Comparison of ENCODE assay signal across 8 mouse cellular contexts in genomic region chr6:53287562-53288381, GRCm38 (mm10). TPM values are rescaled to one million over a fixed set of nuclear protein-coding genes. Genes with fewer than 3 reads are reported as not detected.
DNase-seq lines count a peak whose midpoint lies in the region; ATAC-seq lines count a peak whose summit lies in the region.

No protein-coding gene starts in this region.

- peak; percentile 47 for ATAC-seq in frontal cortex, adult (ENCODE audit: low TSS enrichment)
- peak; percentile 61 for ATAC-seq in limb, embryonic 11.5 days (ENCODE audit: insufficient number of reproducible peaks, low FRiP score, low TSS enrichment, low read depth)
- ATAC-seq in midbrain, embryonic 12.5 days (ENCODE audit: low FRiP score, low read depth), result peak; percentile 60
- ATAC-seq in stomach, embryonic 16.5 days (ENCODE audit: insufficient read depth, low FRiP score), result peak; percentile 61

- peak overlapping the region; percentile 73 for H3K9ac ChIP-seq in limb, embryonic 11.5 days (ENCODE audit: low read length)
- H3K9ac ChIP-seq in midbrain, embryonic 12.5 days (replicated peaks), result peak overlapping the region; percentile 55
- peak overlapping the region; percentile 74 for H3K9ac ChIP-seq in stomach, embryonic 16.5 days (ENCODE audit: low read length)

- under 1% methylated on average over 63 of the region's 63 CpGs for WGBS in forebrain, embryonic 10.5 days
- WGBS in limb, embryonic 11.5 days, result under 1% methylated on average over 63 of the region's 63 CpGs
- under 1% methylated on average over 63 of the region's 63 CpGs for WGBS in midbrain, embryonic 12.5 days
- whole genome bisulfite sequencing in stomach, embryonic 16.5 days, result under 1% methylated on average over 63 of the region's 63 CpGs

- peaks cover 64% of the 10 kb centered on the region for H3K4me1 ChIP-seq in forebrain, embryonic 10.5 days
- peaks cover 9% of the 10 kb centered on the region for H3K4me1 ChIP-seq in limb, embryonic 11.5 days (ENCODE audit: control insufficient read depth, insufficient read depth, low read length)
- peaks cover 31% of the 10 kb centered on the region for H3K4me1 ChIP-seq in midbrain, embryonic 12.5 days
- H3K4me1 ChIP-seq in stomach, embryonic 16.5 days (ENCODE audit: control insufficient read depth, insufficient read depth, low read length), result peaks cover 15% of the 10 kb centered on the region

- peak overlapping the region; percentile 87 for H3K27ac ChIP-seq in forebrain, embryonic 10.5 days
- no peak overlapping the region for H3K27ac ChIP-seq in limb, embryonic 11.5 days (replicated peaks; ENCODE audit: low read depth, low read length)
- no peak overlapping the region for H3K27ac ChIP-seq in midbrain, embryonic 12.5 days (replicated peaks)
- H3K27ac ChIP-seq in stomach, embryonic 16.5 days (ENCODE audit: low read length), result no peak overlapping the region

- peak overlapping the region; percentile 96 for H3K4me2 ChIP-seq in limb, embryonic 11.5 days (ENCODE audit: low read depth, severe bottlenecking)
- peak overlapping the region; percentile 98 for H3K4me2 ChIP-seq in midbrain, embryonic 12.5 days (replicated peaks)
- H3K4me2 ChIP-seq in stomach, embryonic 16.5 days (ENCODE audit: low read depth, low read length), result peak overlapping the region; percentile 96

- peak overlapping the region; percentile 78 for H3K4me3 ChIP-seq in forebrain, embryonic 10.5 days
- H3K4me3 ChIP-seq in limb, embryonic 11.5 days (ENCODE audit: low read depth, low read length), result peak overlapping the region; percentile 70
- H3K4me3 ChIP-seq in midbrain, embryonic 12.5 days, result peak overlapping the region; percentile 51
- H3K4me3 ChIP-seq in stomach, embryonic 16.5 days (replicated peaks; ENCODE audit: low read length), result peak overlapping the region; percentile 63

- peaks cover 94% of the 10 kb centered on the region for H3K27me3 ChIP-seq in forebrain, embryonic 10.5 days (ENCODE audit: poor library complexity, severe bottlenecking)
- peaks cover 18% of the 10 kb centered on the region for H3K27me3 ChIP-seq in limb, embryonic 11.5 days (ENCODE audit: control insufficient read depth, insufficient read depth, low read length)
- H3K27me3 ChIP-seq in midbrain, embryonic 12.5 days, result peaks cover 87% of the 10 kb centered on the region
- H3K27me3 ChIP-seq in stomach, embryonic 16.5 days (ENCODE audit: control insufficient read depth, insufficient read depth, low read length), result peaks cover 27% of the 10 kb centered on the region

- no peak for DNase-seq in frontal cortex, postnatal 25 days (ENCODE audit: low spot score in 2 of 2)
- DNase-seq in adrenal gland, postnatal 25 days, result peak; percentile 33
- peak; percentile 61 for DNase-seq in forebrain, embryonic 10.5 days (ENCODE audit: extremely low spot score, low spot score)
- peak; percentile 34 for DNase-seq in heart, postnatal 25 days (ENCODE audit: low spot score)
- peak; percentile 71 for DNase-seq in limb, embryonic 11.5 days (ENCODE audit: low spot score)

- intact Hi-C loops in heart, postnatal 25 days (cut with DNase I), result loop anchor here (5.0 kb wide), 1 partner anchor 285 kb away; no protein-coding TSS in a partner anchor

- H3K36me3 ChIP-seq in forebrain, embryonic 10.5 days (replicated peaks), result no peaks in the 10 kb centered on the region
- no peaks in the 10 kb centered on the region for H3K36me3 ChIP-seq in limb, embryonic 11.5 days (ENCODE audit: control insufficient read depth, insufficient read depth, low read length)
- H3K36me3 ChIP-seq in midbrain, embryonic 12.5 days, result no peaks in the 10 kb centered on the region
- H3K36me3 ChIP-seq in stomach, embryonic 16.5 days (ENCODE audit: control insufficient read depth, insufficient read depth, low read length), result no peaks in the 10 kb centered on the region

- H3K9me3 ChIP-seq in forebrain, embryonic 10.5 days, result no peaks in the 10 kb centered on the region
- H3K9me3 ChIP-seq in limb, embryonic 11.5 days (ENCODE audit: control insufficient read depth, low read length), result no peaks in the 10 kb centered on the region
- no peaks in the 10 kb centered on the region for H3K9me3 ChIP-seq in midbrain, embryonic 12.5 days
- no peaks in the 10 kb centered on the region for H3K9me3 ChIP-seq in stomach, embryonic 16.5 days (replicated peaks; ENCODE audit: control insufficient read depth, low read length)

RNA-seq across cellular contexts. Expression of gene Creb5, which starts 0.7 kb away (rescaled TPM):
- total RNA-seq in adrenal gland, postnatal 25 days (2021), result 2.0 and 2.8 TPM in 2 replicates
- 22.9 and 24.5 TPM in 2 replicates for polyA plus RNA-seq in forebrain, embryonic 10.5 days (2016; fragmentation: Nextera tagmentation; extraction: Ambion mirVana)
- 10 to 100 TPM in 1 of 2 experiments, 1 to 10 TPM in 1; 9.3 to 10.9 TPM for total RNA-seq in heart, postnatal 25 days (2021)
- 22.0 and 22.3 TPM in 2 replicates for polyA plus RNA-seq in limb, embryonic 11.5 days (2014; fragmentation: Nextera tagmentation; extraction: Ambion mirVana)
- 6.3 and 6.5 TPM in 2 replicates for polyA plus RNA-seq in midbrain, embryonic 12.5 days (2016; fragmentation: Nextera tagmentation; extraction: Ambion mirVana)
- polyA plus RNA-seq in stomach, embryonic 16.5 days (2015; fragmentation: Nextera tagmentation; extraction: Ambion mirVana), result 10.0 and 13.0 TPM in 2 replicates

Comparison
In these comparisons a context has a peak if more than half of its experiments do, and no peak if none do; other contexts are left out.
1. DNase-seq: peak in adrenal gland, postnatal 25 days (single experiment), forebrain, embryonic 10.5 days (single experiment), heart, postnatal 25 days (single experiment) and limb, embryonic 11.5 days (single experiment); none in frontal cortex, postnatal 25 days (0 of 2).
2. Peak in every context shown above with its lines, with median percentiles within 50 percentile points of each other: ATAC-seq, H3K4me3 ChIP-seq, H3K4me2 ChIP-seq and H3K9ac ChIP-seq.